Mouse (Mus musculus) embryonic fibroblast, embryonic 13.5 days (primary cell): ENCODE results near the gene Grifin.

Experiments
- CTCF ChIP-seq: IDR thresholded peaks from 2 replicates; pipeline ENCODE4 v1.5.1; 2011; ENCODE audit warnings: mild to moderate bottlenecking, control low read depth, low read length, moderate library complexity, borderline replicate concordance; ENCODE audit not compliant: insufficient read depth
- POLR2A ChIP-seq: IDR thresholded peaks from 2 replicates; pipeline ENCODE4 v1.6.1; 2011; ENCODE audit warnings: low read depth, mild to moderate bottlenecking, control low read depth, low read length, moderate library complexity

DNA sequence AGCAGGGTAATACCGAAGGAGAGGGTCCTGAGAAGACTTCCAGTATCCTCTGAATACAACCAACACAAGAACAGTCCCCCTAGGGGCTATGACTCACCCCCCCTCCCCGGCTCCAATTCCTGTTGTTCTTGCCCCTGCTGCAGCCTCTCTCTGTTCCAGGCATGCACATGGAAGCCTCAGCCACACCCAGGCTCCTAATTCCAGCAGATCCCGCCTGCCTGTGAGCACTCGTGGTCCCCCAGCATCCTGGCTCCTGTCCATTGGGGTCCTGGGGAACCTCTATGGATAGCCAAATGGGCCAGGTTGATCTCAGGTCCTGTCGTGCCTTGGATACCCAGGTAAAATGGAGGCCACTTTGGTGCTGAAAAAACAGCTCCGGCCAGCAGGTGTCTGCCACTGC, 19.2 kb downstream of the Grifin start:
- TF ChIP-seq CTCF (no peak), POLR2A (no peak)
